Mouse (Mus musculus) forebrain, postnatal 0 days (tissue): ENCODE results near the gene Olfr518. TPM values are rescaled to one million over a fixed set of nuclear protein-coding genes. Genes with fewer than 3 reads are reported as not detected.

ENCODE experiments used
- ATAC-seq: fragments of 200-750 bp; cut with Nextera tagmentation; 2 replicates; pipeline ENCODE4 v1.8.0; 2017; ENCODE audit warnings: mild to moderate bottlenecking, moderate library complexity
- DNase-seq: peaks from one replicate; pipeline ENCODE4 v3.0.0-alpha.2; 2015
- H3K27ac ChIP-seq: fragments of 300-500 bp; sonication (generic); 2 replicates; pipeline ENCODE4 v1.5.1; 2014; ENCODE audit warnings: low read depth, mild to moderate bottlenecking, antibody characterized with exemption, low read length, moderate library complexity, mixed read lengths
- H3K27me3 ChIP-seq: fragments of 300-500 bp; sonication (generic); 2 replicates; pipeline ENCODE4 v1.6.1; 2014; ENCODE audit warnings: mild to moderate bottlenecking, low read length, mixed read lengths; ENCODE audit not compliant: insufficient read depth
- H3K36me3 ChIP-seq: fragments of 300-500 bp; sonication (generic); 2 replicates; pipeline ENCODE4 v1.6.1; 2014; ENCODE audit warnings: mild to moderate bottlenecking, moderate library complexity; ENCODE audit not compliant: insufficient read depth
- H3K4me1 ChIP-seq: fragments of 300-500 bp; sonication (generic); 2 replicates; pipeline ENCODE4 v1.6.1; 2014; ENCODE audit warnings: antibody characterized with exemption; ENCODE audit not compliant: insufficient read depth
- H3K4me2 ChIP-seq: fragments of 300-500 bp; sonication (generic); 2 replicates; pipeline ENCODE4 v1.6.1; 2014; ENCODE audit warnings: low read depth, mild to moderate bottlenecking, moderate library complexity
- H3K4me3 ChIP-seq: fragments of 300-500 bp; sonication (generic); 2 replicates; pipeline ENCODE4 v1.5.1; 2014; ENCODE audit warnings: low read depth, low read length, mixed read lengths
- H3K9ac ChIP-seq: fragments of 300-500 bp; sonication (generic); 2 replicates; pipeline ENCODE4 v1.6.1; 2014; ENCODE audit warnings: mild to moderate bottlenecking
- H3K9me3 ChIP-seq: fragments of 300-500 bp; sonication (generic); 2 replicates; pipeline ENCODE4 v1.6.1; 2016; ENCODE audit warnings: low read length
- CTCF ChIP-seq: sonication (generic); IDR thresholded peaks from 2 replicates; pipeline ENCODE4 v1.5.1; 2016; ENCODE audit warnings: antibody characterized with exemption, control low read depth, low read depth
- WGBS: fragments of 180-500 bp; shearing (Covaris S2); extraction: QIAGEN DNeasy Blood & Tissue Kit; methylation state at CpG from one replicate; pipeline ENCODE4 v1.1.7; 2014; 5-methylcytosine and 5-hydroxymethylcytosine counted together
- polyA plus RNA-seq: library from polyadenylated mRNA; unstranded; fragments of >200 nt; fragmentation: Nextera tagmentation; extraction: Ambion mirVana; gene quantifications from 2 replicates; pipeline ENCODE4 v1.2.1, GENCODE M21; 2015
- total RNA-seq: library from RNA; depleted of rRNA; stranded (reverse); fragments of >200 nt; gene quantifications from 2 replicates; pipeline ENCODE4 v1.2.3, GENCODE M21; 2014; rRNA removed

Olfr518 gene
- total RNA-seq (not detected in 2 replicates), polyA plus RNA-seq (not detected in 2 replicates)

DNA sequence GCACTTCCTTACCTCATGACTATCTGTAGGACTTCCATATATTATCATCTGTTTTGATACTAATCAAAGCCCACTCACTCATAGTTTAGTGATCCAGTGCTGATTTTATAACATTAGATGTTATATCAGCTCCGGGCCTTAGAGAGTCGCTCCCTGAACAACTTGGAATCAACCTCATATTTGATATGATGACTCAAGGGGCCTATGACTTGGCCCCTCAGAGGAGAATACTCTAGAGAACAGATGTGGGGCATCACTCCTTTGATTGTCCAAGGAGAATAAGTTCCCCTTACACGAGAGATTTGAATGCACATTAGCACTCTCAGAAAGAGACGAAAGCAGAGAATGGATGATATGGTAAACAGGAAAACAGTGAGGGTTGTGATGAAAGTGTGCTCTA is at the start of gene Olfr518:
Gene Olfr518, minus strand, starts transcription at position 101 of the 400 bp plus-strand sequence.
- no peak within 1 kb of the TSS for H3K27ac ChIP-seq
- no peaks in the 10 kb centered on the region for H3K9me3 ChIP-seq
- TF ChIP-seq CTCF, result no peak
- H3K27me3 ChIP-seq, result no peaks in the 10 kb centered on the region
- no peaks in the 10 kb centered on the region for H3K36me3 ChIP-seq
- ATAC-seq (no peak), DNase-seq (no peak)
- H3K4me3 ChIP-seq, result no peak within 1 kb of the TSS
- H3K4me1 ChIP-seq, result no peaks in the 10 kb centered on the region
- H3K4me2 ChIP-seq, result no peak within 1 kb of the TSS
- WGBS, result 81% methylated on average over 4 of the region's 4 CpGs
- no peak within 1 kb of the TSS for H3K9ac ChIP-seq

DNA sequence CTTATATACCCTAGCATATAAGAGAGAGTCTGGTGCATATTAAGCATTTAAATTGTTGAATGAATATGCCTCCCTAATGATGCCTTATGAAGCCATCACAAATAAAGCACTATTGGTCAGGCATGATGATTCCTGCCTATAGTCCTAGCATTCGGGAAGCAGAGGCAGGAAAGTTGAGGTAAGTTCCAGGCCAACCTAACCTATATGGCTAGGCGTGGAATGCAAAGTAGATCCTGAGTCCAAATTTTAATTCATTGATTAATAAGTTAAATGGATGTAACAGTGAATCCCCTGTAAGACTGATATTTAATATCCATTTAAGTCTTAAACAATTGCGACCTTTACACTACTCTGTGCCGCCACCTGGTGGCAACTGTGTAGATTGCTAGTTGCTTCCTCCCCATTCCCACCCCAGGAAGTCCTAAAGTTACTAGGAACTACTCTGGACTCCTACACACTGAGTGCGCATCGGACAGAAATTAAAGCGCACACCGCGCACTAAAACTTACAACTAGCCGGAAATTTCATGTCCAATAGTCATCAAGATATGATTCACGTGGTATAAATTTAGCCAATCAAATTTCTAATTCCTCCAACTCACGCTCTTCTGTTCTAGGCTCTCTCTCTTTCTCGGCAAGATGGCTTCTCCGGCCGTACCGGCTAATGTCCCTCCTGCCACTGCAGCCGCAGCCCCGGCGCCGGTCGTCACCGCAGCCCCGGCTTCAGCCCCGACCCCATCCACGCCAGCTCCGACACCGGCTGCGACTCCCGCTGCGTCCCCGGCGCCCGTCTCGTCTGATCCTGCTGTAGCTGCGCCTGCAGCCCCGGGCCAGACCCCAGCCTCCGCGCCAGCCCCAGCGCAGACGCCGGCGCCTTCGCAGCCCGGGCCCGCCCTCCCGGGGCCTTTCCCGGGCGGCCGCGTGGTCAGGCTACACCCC is 49.3 kb upstream of the Olfr518 start, which contains the start of gene Eif3f:
Gene Eif3f, plus strand, starts transcription at position 624 of the 938 bp plus-strand sequence.
- peaks cover 18% of the 10 kb centered on the region for H3K36me3 ChIP-seq
- 3% methylated on average over 50 of the region's 50 CpGs for WGBS
- H3K4me2 ChIP-seq, result peak within 1 kb of the TSS; percentile 87
- 0 out of 2 replicates have a peak, but pooled peaks cover 5% of the 10 kb centered on the region for H3K27me3 ChIP-seq
- peak; percentile 91 for TF ChIP-seq CTCF
- ATAC-seq, result peak; percentile 98
- peak within 1 kb of the TSS; percentile 89 for H3K4me3 ChIP-seq
- H3K9ac ChIP-seq, result peak within 1 kb of the TSS; percentile 94
- H3K4me1 ChIP-seq, result peaks cover 5% of the 10 kb centered on the region; the same call in 1 of the 2 replicates
- peak within 1 kb of the TSS; percentile 82 for H3K27ac ChIP-seq
- no peaks in the 10 kb centered on the region for H3K9me3 ChIP-seq
- DNase-seq, result peak; percentile 98

DNA sequence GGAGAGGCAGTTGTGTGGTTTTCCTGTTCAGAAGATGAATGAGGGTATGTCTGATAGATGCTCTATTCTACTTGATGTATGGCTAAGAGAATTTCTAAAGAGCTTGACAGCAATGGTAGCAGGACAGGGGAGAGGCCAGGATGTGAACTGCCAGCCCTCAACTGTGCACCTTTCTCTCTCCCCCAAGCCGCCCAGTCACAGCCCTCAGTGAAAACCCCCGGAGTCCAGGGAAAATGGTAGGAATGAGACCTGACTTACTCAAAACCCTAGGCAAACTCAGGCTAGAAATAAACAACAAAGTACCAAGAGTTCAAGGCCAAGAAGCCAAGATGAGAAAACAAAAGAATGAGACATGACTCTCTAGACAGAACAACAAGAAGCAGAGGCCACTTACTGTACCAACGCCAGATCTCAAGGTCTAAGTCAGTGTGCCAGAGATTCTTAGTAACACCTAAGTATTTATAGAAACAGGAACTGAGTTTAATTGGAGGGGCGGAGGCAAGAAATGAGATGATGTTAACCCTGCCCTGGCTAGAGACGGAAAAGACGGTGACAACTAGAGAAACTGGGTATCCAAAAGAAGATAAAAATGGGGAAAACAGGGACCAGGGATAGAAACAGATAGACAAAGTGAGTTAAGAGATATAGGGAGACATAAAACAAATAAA is 45.1 kb upstream of the Olfr518 start, which contains the start of gene Nlrp10:
Gene Nlrp10, minus strand, starts transcription at position 453 of the 668 bp plus-strand sequence.
- ATAC-seq (no peak), DNase-seq (no peak)
- Histone ChIP-seq H3K4me1 (no peaks in the 10 kb centered on the region), H3K4me3 (no peak within 1 kb of the TSS), H3K27me3 (0 out of 2 replicates have a peak, but pooled peaks cover 5% of the 10 kb centered on the region), H3K27ac (no peak within 1 kb of the TSS), H3K9ac (no peak within 1 kb of the TSS), H3K4me2 (no peak within 1 kb of the TSS), H3K36me3 (no peaks in the 10 kb centered on the region), H3K9me3 (no peaks in the 10 kb centered on the region)
- 79% methylated on average over 6 of the region's 6 CpGs for WGBS
- TF ChIP-seq CTCF, result no peak

GRCm38 (mm10) chr7:108928280-108929188 is 43.7 kb upstream of the Olfr518 start:
- no peak for TF ChIP-seq CTCF
- ATAC-seq (no peak), DNase-seq (no peak)
- Histone ChIP-seq H3K4me1 (no peaks in the 10 kb centered on the region), H3K9ac (no peak overlapping the region), H3K27me3 (0 out of 2 replicates have a peak, but pooled peaks cover 5% of the 10 kb centered on the region), H3K4me2 (no peak overlapping the region), H3K9me3 (no peaks in the 10 kb centered on the region), H3K4me3 (no peak overlapping the region), H3K36me3 (no peaks in the 10 kb centered on the region), H3K27ac (no peak overlapping the region)
- 83% methylated on average over 11 of the region's 11 CpGs for WGBS

- H3K4me2 ChIP-seq, result no peak overlapping the region
- ATAC-seq (no peak), DNase-seq (no peak)
- H3K4me1 ChIP-seq, result no peaks in the 10 kb centered on the region
- TF ChIP-seq CTCF, result no peak
- 72% methylated on average over 4 of the region's 4 CpGs for WGBS
- 0 out of 2 replicates have a peak, but pooled peaks cover 2% of the 10 kb centered on the region for H3K27me3 ChIP-seq
- H3K27ac ChIP-seq, result no peak overlapping the region
- no peak overlapping the region for H3K9ac ChIP-seq
- H3K36me3 ChIP-seq, result no peaks in the 10 kb centered on the region
- H3K9me3 ChIP-seq, result no peaks in the 10 kb centered on the region
- no peak overlapping the region for H3K4me3 ChIP-seq
Measured at GRCm38 (mm10) chr7:108927043-108927442, 42.2 kb upstream of the Olfr518 start.

- Histone ChIP-seq H3K27ac (no peak overlapping the region), H3K27me3 (no peaks in the 10 kb centered on the region), H3K4me2 (no peak overlapping the region), H3K9me3 (no peaks in the 10 kb centered on the region), H3K9ac (no peak overlapping the region), H3K36me3 (no peaks in the 10 kb centered on the region), H3K4me3 (no peak overlapping the region), H3K4me1 (no peaks in the 10 kb centered on the region)
- WGBS, result 82% methylated on average over 2 of the region's 2 CpGs
- TF ChIP-seq CTCF, result no peak
- DNase-seq, result no peak
- no peak for ATAC-seq
Measured at GRCm38 (mm10) chr7:108903969-108904368, 19.2 kb upstream of the Olfr518 start.
